Mouse (Mus musculus) heart, embryonic 15.5 days (tissue): ENCODE measurements at regions not wholly inside any gene's neighbourhood (a gene's known extent, or its start where the extent isn't known, plus 50 kb on each side); places are given as distances from the start of the nearest gene placed in this dataset.
A peak's percentile ranks its signal among the peaks of the same experiment; 100 is the strongest.

Experiments used
- ATAC-seq: fragments of 200-750 bp; cut with Nextera tagmentation; replicated peaks from 2 replicates; pipeline ENCODE4 v1.8.0; 2017; ENCODE audit warnings: low read depth, moderate TSS enrichment; ENCODE audit not compliant: insufficient number of reproducible peaks, insufficient read depth, low FRiP score
- H3K27ac ChIP-seq: fragments of 300-500 bp; sonication (generic); 2 replicates; pipeline ENCODE4 v1.5.1; 2015; ENCODE audit warnings: mild to moderate bottlenecking, inconsistent platforms
- H3K27me3 ChIP-seq: fragments of 300-500 bp; sonication (generic); 2 replicates; pipeline ENCODE4 v1.6.1; 2015; ENCODE audit warnings: inconsistent platforms
- H3K36me3 ChIP-seq: fragments of 300-500 bp; sonication (generic); 2 replicates; pipeline ENCODE4 v1.6.1; 2015; ENCODE audit warnings: mild to moderate bottlenecking, inconsistent platforms
- H3K4me1 ChIP-seq: fragments of 300-500 bp; sonication (generic); replicated peaks from 2 replicates; pipeline ENCODE4 v1.6.1; 2015; ENCODE audit warnings: inconsistent platforms
- H3K4me2 ChIP-seq: fragments of 300-500 bp; sonication (generic); 2 replicates; pipeline ENCODE4 v1.6.1; 2015; ENCODE audit warnings: inconsistent platforms, mild to moderate bottlenecking, moderate library complexity
- H3K4me3 ChIP-seq: fragments of 300-500 bp; sonication (generic); 2 replicates; pipeline ENCODE4 v1.5.1; 2015; ENCODE audit warnings: mild to moderate bottlenecking, inconsistent platforms
- H3K9ac ChIP-seq: fragments of 300-500 bp; sonication (generic); 2 replicates; pipeline ENCODE4 v1.6.1; 2015; ENCODE audit warnings: mild to moderate bottlenecking, inconsistent platforms
- H3K9me3 ChIP-seq: fragments of 300-500 bp; sonication (generic); replicated peaks from 2 replicates; pipeline ENCODE4 v1.6.1; 2016; ENCODE audit warnings: inconsistent platforms
- WGBS: fragments of 180-500 bp; shearing (Covaris S2); methylation state at CpG from one replicate; pipeline ENCODE4 v1.1.7; 2015; ENCODE audit warnings: mixed read lengths; 5-methylcytosine and 5-hydroxymethylcytosine counted together

GRCm38 (mm10) chr5:54178966-54179547 lies 180.8 kb downstream of the Stim2 start:
- Histone ChIP-seq H3K4me2 (no peak overlapping the region), H3K4me3 (no peak overlapping the region)
- ATAC-seq = no peak

DNA sequence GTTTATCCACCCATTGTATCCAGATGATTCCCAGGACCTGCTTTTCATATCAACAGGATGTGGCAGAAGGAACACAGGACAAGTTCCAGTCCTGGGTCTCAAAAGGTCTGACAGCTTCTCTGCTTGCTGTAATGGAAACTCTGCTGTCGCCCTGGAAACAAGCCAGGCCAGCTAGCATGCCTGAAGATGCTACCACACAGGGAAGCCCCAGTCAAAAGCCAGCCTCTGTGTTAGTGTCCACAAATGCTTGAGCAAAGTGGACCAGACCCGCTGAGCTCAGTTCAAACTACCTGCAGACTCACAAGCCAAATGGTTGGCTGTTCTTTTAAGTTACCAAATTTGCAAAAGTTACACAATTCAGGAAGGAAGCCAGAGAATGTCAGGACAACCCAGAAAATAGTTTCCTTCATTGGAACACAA lies 181.9 kb downstream of the Stim2 start:
- Histone ChIP-seq H3K4me3 (no peak overlapping the region), H3K4me1 (peaks cover 28% of the 10 kb centered on the region), H3K27me3 (no peaks in the 10 kb centered on the region), H3K9me3 (no peaks in the 10 kb centered on the region), H3K4me2 (no peak overlapping the region), H3K36me3 (no peaks in the 10 kb centered on the region), H3K27ac (peak overlapping the region; percentile 68), H3K9ac (no peak overlapping the region)
- 18% methylated on average over 2 of the region's 2 CpGs for WGBS
- ATAC-seq = peak; percentile 66

More at GRCm38 (mm10) chr5:54178966-54179547, 180.8 kb downstream of the Stim2 start:
- Histone ChIP-seq H3K9me3 (no peaks in the 10 kb centered on the region), H3K27ac (peak overlapping the region; percentile 68), H3K27me3 (no peaks in the 10 kb centered on the region), H3K4me1 (peaks cover 28% of the 10 kb centered on the region), H3K36me3 (no peaks in the 10 kb centered on the region), H3K9ac (no peak overlapping the region)
- WGBS = 36% methylated on average over 13 of the region's 13 CpGs

DNA sequence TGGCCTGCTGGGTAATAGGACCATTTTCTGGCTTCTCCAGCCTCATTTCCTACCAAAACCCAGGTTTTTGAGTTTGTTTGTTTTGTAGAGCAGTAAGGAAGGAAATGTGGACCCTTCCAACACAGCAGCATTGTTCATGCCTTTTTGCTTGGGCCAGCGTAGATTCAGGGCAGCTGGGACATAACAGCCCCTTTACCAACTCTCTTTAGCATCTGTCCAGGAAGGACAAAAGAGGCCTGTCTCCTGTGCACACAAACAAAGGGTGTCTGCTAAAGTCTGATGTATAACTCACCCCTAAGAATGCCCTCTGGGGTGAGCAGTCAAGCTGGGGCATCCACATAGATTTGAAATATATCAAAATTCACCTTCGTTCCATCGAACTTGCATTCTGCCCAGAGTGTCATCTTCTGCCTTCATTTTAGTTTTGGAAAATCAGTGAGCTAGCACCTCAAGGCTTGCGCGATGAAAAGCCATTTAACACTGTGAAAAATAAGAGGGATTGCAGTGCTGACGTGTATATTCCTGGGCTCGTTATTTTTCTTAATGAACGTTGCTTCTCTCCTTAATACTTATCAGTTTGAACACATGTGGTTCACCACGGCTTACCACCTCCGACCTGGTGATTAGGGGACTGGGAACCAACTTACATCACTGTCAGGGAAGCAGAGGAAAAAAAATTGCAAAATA lies 182.5 kb downstream of the Stim2 start:
- H3K36me3 ChIP-seq = no peaks in the 10 kb centered on the region
- H3K4me2 ChIP-seq = no peak overlapping the region
- peak overlapping the region; percentile 68 for H3K27ac ChIP-seq
- H3K4me1 ChIP-seq = peaks cover 28% of the 10 kb centered on the region
- H3K9me3 ChIP-seq = no peaks in the 10 kb centered on the region
- H3K27me3 ChIP-seq = no peaks in the 10 kb centered on the region
- WGBS = 45% methylated on average over 10 of the region's 10 CpGs
- H3K9ac ChIP-seq = no peak overlapping the region
- ATAC-seq = peak; percentile 39; the same call in 1 of the 2 replicates
- no peak overlapping the region for H3K4me3 ChIP-seq

GRCm38 (mm10) chr5:54181327-54181863 lies 183.1 kb downstream of the Stim2 start:
- Histone ChIP-seq H3K4me3 (no peak overlapping the region), H3K9me3 (no peaks in the 10 kb centered on the region), H3K4me1 (peaks cover 28% of the 10 kb centered on the region), H3K9ac (no peak overlapping the region), H3K36me3 (no peaks in the 10 kb centered on the region), H3K4me2 (no peak overlapping the region), H3K27ac (peak overlapping the region; percentile 68), H3K27me3 (no peaks in the 10 kb centered on the region)
- WGBS = 34% methylated on average over 13 of the region's 13 CpGs
- ATAC-seq = no peak

DNA sequence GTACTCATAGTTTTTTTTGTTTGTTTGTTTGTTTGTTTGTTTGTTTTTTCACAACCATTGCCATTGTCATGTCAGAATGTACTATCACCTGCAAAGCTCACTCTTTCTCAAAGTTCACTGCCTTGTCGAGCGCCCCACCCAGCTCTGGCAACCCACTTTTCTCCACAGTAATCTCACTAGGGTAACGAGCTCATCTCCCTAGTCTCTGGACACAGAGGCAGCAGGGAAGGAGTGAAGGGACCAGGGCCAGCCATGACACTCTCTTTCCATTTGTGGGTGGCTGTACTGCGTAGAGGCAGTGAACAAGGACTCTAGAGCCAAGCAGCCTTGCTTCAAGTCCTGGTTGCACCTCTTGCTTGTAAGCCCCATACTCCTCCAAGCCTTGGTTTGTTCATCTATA lies 184.5 kb downstream of the Stim2 start:
- no peak for ATAC-seq
- Histone ChIP-seq H3K9ac (no peak overlapping the region), H3K27me3 (no peaks in the 10 kb centered on the region), H3K4me2 (no peak overlapping the region), H3K4me1 (peaks cover 28% of the 10 kb centered on the region), H3K36me3 (no peaks in the 10 kb centered on the region), H3K27ac (no peak overlapping the region), H3K9me3 (no peaks in the 10 kb centered on the region), H3K4me3 (no peak overlapping the region)
- WGBS = 87% methylated on average over 4 of the region's 4 CpGs

- 66% methylated on average over 4 of the region's 4 CpGs for WGBS
- Histone ChIP-seq H3K4me1 (peaks cover 9% of the 10 kb centered on the region), H3K27ac (no peak overlapping the region), H3K9me3 (no peaks in the 10 kb centered on the region), H3K4me2 (no peak overlapping the region), H3K36me3 (no peaks in the 10 kb centered on the region), H3K9ac (no peak overlapping the region), H3K4me3 (no peak overlapping the region), H3K27me3 (no peaks in the 10 kb centered on the region)
- no peak for ATAC-seq
These were observed 187.4 kb downstream of the Stim2 start for GRCm38 (mm10) chr5:54185662-54186061.

GRCm38 (mm10) chr5:54186076-54186676 lies 187.9 kb downstream of the Stim2 start:
- no peaks in the 10 kb centered on the region for H3K36me3 ChIP-seq
- no peaks in the 10 kb centered on the region for H3K27me3 ChIP-seq
- WGBS = 71% methylated on average over 11 of the region's 11 CpGs
- H3K27ac ChIP-seq = no peak overlapping the region
- no peak overlapping the region for H3K4me3 ChIP-seq
- no peaks in the 10 kb centered on the region for H3K9me3 ChIP-seq
- no peak for ATAC-seq
- no peak overlapping the region for H3K4me2 ChIP-seq
- peaks cover 4% of the 10 kb centered on the region for H3K4me1 ChIP-seq
- no peak overlapping the region for H3K9ac ChIP-seq

GRCm38 (mm10) chr5:54191688-54192087 lies 193.4 kb downstream of the Stim2 start:
- H3K27me3 ChIP-seq = no peaks in the 10 kb centered on the region
- H3K4me2 ChIP-seq = no peak overlapping the region
- no peaks in the 10 kb centered on the region for H3K36me3 ChIP-seq
- H3K9ac ChIP-seq = no peak overlapping the region
- no peak for ATAC-seq
- 64% methylated on average over 4 of the region's 4 CpGs for WGBS
- no peaks in the 10 kb centered on the region for H3K9me3 ChIP-seq
- H3K4me3 ChIP-seq = no peak overlapping the region
- no peaks in the 10 kb centered on the region for H3K4me1 ChIP-seq
- H3K27ac ChIP-seq = no peak overlapping the region

DNA sequence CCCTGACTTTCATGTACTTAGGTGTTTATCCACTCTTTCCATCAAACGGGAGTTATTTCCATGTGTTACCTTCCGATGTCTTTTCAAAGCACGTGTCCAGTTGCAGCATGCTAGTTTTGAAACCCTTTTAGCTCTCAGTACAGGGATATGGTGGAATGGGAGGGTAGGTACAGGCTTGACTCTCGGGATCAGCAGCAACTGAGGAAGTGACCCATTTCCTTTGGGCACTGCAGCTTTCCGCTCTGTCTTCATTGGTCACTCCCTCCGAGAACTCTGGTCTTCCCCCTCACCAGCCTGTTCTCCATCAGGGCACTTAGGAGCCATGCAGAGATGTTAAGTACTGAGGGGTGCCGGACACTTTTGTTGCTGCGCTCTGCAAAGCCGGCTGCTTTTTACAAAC lies 196.5 kb downstream of the Stim2 start:
- Histone ChIP-seq H3K36me3 (no peaks in the 10 kb centered on the region), H3K9me3 (no peaks in the 10 kb centered on the region), H3K4me3 (no peak overlapping the region), H3K4me2 (no peak overlapping the region), H3K27me3 (no peaks in the 10 kb centered on the region), H3K9ac (no peak overlapping the region), H3K27ac (no peak overlapping the region), H3K4me1 (no peaks in the 10 kb centered on the region)
- WGBS = 63% methylated on average over 9 of the region's 9 CpGs
- no peak for ATAC-seq

- H3K9ac ChIP-seq = no peak overlapping the region
- no peaks in the 10 kb centered on the region for H3K9me3 ChIP-seq
- WGBS = 72% methylated on average over 3 of the region's 3 CpGs
- H3K4me3 ChIP-seq = no peak overlapping the region
- no peaks in the 10 kb centered on the region for H3K36me3 ChIP-seq
- no peaks in the 10 kb centered on the region for H3K4me1 ChIP-seq
- no peak for ATAC-seq
- H3K27ac ChIP-seq = no peak overlapping the region
- no peak overlapping the region for H3K4me2 ChIP-seq
- no peaks in the 10 kb centered on the region for H3K27me3 ChIP-seq
These were observed 201.7 kb downstream of the Stim2 start for GRCm38 (mm10) chr5:54200032-54200431.

DNA sequence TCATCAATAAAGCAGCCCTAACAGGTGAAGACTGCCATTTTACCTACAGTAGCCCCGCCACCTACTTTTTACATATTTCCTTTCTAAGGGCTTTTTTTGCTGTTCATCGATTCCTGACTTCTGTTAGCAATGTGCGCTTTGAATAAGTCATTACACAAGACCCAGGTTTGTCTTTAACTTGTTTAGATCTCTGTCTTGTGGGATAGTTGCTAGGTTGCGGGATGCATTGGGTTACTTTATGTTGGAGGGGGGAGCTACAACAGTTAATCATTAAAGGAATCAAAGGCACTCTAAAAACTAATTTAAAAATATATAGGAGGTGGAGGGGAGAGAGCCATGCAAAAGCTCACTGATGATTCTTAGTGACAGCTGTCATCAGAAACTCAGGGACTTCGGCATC lies 202.3 kb downstream of the Stim2 start:
- H3K4me3 ChIP-seq = no peak overlapping the region
- ATAC-seq = no peak
- no peaks in the 10 kb centered on the region for H3K4me1 ChIP-seq
- no peaks in the 10 kb centered on the region for H3K27me3 ChIP-seq
- H3K36me3 ChIP-seq = no peaks in the 10 kb centered on the region
- WGBS = 88% methylated on average over 5 of the region's 5 CpGs
- H3K27ac ChIP-seq = no peak overlapping the region
- no peaks in the 10 kb centered on the region for H3K9me3 ChIP-seq
- no peak overlapping the region for H3K9ac ChIP-seq
- H3K4me2 ChIP-seq = no peak overlapping the region
